Mouse (Mus musculus): Measurements from ENCODE around the gene Gnb1l.

DNA sequence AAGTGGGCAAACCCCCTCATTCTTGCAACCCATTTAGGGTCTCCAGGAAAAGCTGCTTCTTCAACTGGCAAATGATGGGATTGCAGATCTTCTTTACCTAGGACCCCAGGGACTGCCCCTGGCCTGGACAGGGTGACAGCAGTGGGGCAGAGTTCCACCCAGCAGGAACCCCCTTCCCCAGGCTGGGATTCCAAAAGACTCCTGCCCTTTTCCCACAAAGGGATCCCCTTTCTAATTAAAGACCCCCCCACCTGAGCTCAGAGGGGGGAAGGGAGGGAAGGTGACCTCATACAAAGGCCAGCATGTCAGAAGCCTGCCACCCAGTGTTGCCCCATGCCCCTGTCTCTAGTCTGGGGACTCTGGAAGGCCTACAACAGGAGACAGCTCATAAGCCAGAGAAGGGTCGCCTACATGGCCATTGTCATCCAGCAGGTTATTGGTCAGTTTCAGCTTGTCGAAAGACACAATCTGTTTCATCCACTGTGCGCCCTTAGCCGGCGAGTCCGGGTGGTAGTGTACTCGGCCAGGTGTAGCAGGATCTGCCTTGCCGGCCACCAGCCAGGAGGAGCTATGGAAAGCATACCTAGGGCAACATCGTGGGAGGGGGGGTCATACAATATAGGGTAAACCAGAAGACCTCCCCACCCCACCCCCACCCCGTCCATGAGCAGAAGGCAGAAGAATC, 85.3 kb downstream of the Gnb1l start:
- TF ChIP-seq CTCF (IDR thresholded peaks at IDR 0.05; ENCODE audit: control insufficient read depth, insufficient read depth, insufficient read length) = no peak
- TF ChIP-seq USF1 (IDR thresholded peaks at IDR 0.05; ENCODE audit: low read depth) = no peak
- no peak for TF ChIP-seq MAX (IDR thresholded peaks at IDR 0.05)
- TF ChIP-seq CEBPB (IDR thresholded peaks at IDR 0.05; ENCODE audit: low read depth) = no peak
